Mouse (Mus musculus): Measurements from ENCODE around the gene Olfr171. TPM values are rescaled to one million over a fixed set of nuclear protein-coding genes. Genes with fewer than 3 reads are reported as not detected.
"Not testable (repeated sequence)": the region's sequence is repeated elsewhere in the genome, so short reads cannot be mapped to it uniquely, and the experiment has no call there.

Gene Olfr171
- total RNA-seq (2021), result not detected

DNA sequence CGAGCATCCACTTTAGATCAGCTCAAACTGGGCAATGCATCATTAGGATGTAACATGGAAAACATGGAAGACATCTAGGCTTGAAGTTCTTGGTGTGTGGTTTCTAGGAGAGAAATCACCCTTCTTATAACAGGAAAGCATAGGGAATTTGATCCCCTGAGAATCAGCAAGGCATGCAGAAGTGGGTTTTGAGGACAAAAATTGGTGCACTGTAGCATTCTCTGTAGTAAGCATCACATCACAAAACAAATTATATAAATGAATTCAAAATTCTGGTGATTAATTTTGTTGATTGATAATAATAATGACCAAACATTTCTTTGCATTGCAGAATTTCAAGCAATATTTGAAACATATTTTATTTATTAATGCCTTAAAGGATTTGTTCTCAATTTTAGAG lies at the start of gene Olfr171:
Gene Olfr171 (minus strand): TSS at position 101 of the 400 bp plus-strand sequence.
- no peak for DNase-seq (ENCODE audit: extremely low spot score in 1 of 2, low spot score in 1 of 2)

DNA sequence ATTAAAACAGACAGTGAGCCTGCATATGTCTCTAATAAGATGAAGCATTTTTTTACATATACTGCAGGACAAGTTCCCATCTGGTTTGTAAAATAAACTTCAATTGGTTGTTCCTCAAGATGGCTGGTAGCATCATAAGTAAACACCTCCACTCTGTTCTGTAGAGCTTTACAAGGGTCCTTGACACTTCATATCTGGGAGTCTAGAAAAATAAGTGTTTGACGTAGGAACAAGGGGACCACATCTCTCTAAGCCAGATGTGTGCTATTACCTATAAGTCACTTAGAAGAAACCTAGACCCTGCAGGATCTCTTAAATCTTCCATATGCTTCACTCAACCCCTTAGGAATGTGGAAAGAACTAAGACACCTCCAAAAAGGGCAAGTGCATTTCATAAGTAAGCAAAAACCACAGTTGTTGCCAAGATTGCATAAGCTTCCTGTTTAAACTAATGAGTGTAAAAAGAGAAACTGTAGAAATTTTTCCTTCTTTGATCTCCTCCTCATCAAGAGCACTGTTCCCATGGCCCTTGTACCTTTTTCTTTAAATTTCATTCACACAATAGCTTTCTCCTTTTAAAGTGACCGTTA lies 41.1 kb upstream of the Olfr171 start:
- DNase-seq (ENCODE audit: extremely low spot score in 1 of 2, low spot score in 1 of 2), result no peak

DNA sequence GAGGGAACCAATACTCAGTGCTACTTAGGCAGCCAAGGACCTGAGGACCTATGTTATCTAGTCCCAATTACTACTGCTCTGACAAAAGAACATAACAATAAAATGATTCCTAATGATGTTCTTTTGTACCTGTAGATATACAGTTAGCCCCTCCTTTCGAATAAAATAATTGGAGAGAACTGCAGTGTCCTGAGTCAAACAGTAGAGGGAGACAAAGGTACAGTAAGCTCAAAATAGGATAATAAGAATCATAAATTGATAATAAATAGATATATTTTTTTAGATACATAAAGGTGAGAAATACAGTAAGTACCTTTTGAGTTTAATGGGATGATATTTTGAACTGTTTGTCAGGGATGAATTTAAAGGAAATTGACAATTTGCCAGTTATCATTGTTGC lies 36.6 kb upstream of the Olfr171 start:
- DNase-seq (ENCODE audit: extremely low spot score in 1 of 2, low spot score in 1 of 2), result no peak

DNA sequence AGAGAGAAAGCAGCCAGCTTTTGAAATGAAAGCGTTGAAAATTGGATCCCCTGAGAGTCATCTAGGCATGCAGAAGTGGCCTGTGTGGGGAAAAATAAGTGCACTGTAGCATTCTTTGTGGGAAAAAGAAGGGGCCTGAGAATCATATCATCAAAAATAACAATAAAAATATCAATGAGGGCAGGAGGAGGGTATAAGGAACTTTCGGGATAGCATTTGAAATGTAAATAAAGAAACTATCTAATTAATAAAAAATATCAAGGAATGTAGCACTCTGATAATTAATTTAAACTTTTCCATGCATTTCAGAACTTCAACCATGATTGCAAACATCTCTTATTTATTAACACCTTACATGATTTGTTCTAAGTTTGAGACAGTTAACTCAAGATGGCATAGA lies 17.9 kb downstream of the Olfr171 start, which contains the start of gene Olfr170:
Gene Olfr170 (minus strand): TSS at position 101 of the 400 bp plus-strand sequence.
- DNase-seq (ENCODE audit: extremely low spot score in 1 of 2, low spot score in 1 of 2), result not testable (repeated sequence)

DNA sequence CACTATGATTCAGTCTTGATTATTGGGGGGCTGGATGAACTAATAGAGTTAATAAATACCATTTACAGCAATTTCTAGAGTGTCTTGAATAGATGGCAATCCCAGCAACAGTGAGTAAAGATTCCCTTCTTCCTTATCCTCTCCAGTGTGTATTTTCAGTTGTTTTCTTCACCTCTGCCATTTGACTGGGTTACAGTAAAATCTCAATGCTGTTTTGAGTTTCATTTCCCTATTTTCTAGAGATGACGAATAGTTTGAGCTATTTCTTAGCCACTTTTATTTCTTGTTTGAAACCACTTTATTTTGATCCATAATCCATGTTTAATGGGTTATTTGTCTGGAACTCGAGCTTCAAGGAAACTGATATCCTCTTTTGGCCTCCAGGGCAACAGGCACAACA lies 26.6 kb downstream of the Olfr171 start:
- no peak for DNase-seq (ENCODE audit: extremely low spot score in 1 of 2, low spot score in 1 of 2)

Other genes with a start within 250 kb of the Olfr171 start
- not detected for gene Olfr165, start 206.8 kb downstream of the Olfr171 start, total RNA-seq (2021)
- gene Olfr166, start 146.2 kb downstream of the Olfr171 start, total RNA-seq (2021), result not detected
- gene Olfr167, start 107.7 kb downstream of the Olfr171 start, total RNA-seq (2021), result not detected
- not detected for gene Olfr168, start 94.4 kb downstream of the Olfr171 start, total RNA-seq (2021)
- not detected for gene Olfr169, start 58.1 kb downstream of the Olfr171 start, total RNA-seq (2021)
- not detected for gene Olfr170, start 18.0 kb downstream of the Olfr171 start, total RNA-seq (2021)
- gene Lamp3, start 76.5 kb upstream of the Olfr171 start, total RNA-seq (2021), result under 1 TPM in 1 of 2 experiments, not detected in 1; 0.15 TPM
- 1 to 10 TPM in 1 of 2 experiments, under 1 TPM in 1; 0.91 to 1.1 TPM for gene B3gnt5, start 130.3 kb upstream of the Olfr171 start, total RNA-seq (2021)